7 mouse cellular contexts compared by ENCODE assay signal in the genomic region with DNA sequence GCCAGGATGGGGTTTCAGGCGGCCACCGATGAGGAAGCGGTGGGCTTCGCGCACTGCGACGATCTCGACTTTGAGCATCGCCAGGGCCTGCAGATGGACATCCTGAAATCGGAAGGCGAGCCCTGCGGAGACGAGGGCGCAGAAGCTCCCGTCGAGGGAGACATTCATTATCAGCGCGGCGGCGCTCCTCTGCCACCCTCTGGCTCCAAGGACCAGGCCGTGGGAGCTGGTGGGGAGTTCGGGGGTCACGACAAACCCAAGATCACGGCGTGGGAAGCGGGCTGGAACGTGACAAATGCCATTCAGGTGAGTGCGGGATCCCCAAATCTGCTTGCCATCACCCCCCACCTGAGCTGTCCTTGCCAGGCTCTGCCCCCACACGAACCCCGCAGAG. TPM values are rescaled to one million over a fixed set of nuclear protein-coding genes. Genes with fewer than 3 reads are reported as not detected.
A peak's percentile ranks its signal among the peaks of the same experiment; 100 is the strongest.
DNase-seq lines count a peak whose midpoint lies in the region; ATAC-seq lines count a peak whose summit lies in the region.

No protein-coding gene starts in this region.

- WGBS in kidney, embryonic 16.5 days, result 1% methylated on average over 30 of the region's 30 CpGs
- WGBS in embryonic facial prominence, embryonic 10.5 days, result under 1% methylated on average over 30 of the region's 30 CpGs
- under 1% methylated on average over 30 of the region's 30 CpGs for WGBS in forebrain, embryonic 15.5 days
- 1% methylated on average over 30 of the region's 30 CpGs for WGBS in midbrain, embryonic 13.5 days

- H3K27ac ChIP-seq in kidney, embryonic 16.5 days (ENCODE audit: low read length), result no peak overlapping the region
- no peak overlapping the region for H3K27ac ChIP-seq in embryonic facial prominence, embryonic 10.5 days (replicated peaks)
- H3K27ac ChIP-seq in forebrain, embryonic 15.5 days (replicated peaks), result peak overlapping the region; percentile 94
- H3K27ac ChIP-seq in midbrain, embryonic 13.5 days, result peak overlapping the region; percentile 86

- no peak for ATAC-seq in kidney, embryonic 16.5 days (ENCODE audit: low FRiP score, low TSS enrichment)
- no peak for ATAC-seq in forebrain, embryonic 15.5 days (replicated peaks)
- no peak for ATAC-seq in midbrain, embryonic 13.5 days

- H3K27me3 ChIP-seq in kidney, embryonic 16.5 days (ENCODE audit: insufficient read depth, low read length), result peaks cover 97% of the 10 kb centered on the region
- H3K27me3 ChIP-seq in embryonic facial prominence, embryonic 10.5 days (replicated peaks; ENCODE audit: low read depth, poor library complexity, severe bottlenecking), result peaks cover 100% of the 10 kb centered on the region
- peaks cover 69% of the 10 kb centered on the region for H3K27me3 ChIP-seq in forebrain, embryonic 15.5 days
- peaks cover 96% of the 10 kb centered on the region for H3K27me3 ChIP-seq in midbrain, embryonic 13.5 days

- no peak for DNase-seq in kidney, postnatal 14 days
- no peak for DNase-seq in embryonic facial prominence, embryonic 10.5 days (ENCODE audit: low spot score)
- DNase-seq in layer of hippocampus, postnatal 25 days (ENCODE audit: extremely low spot score in 1 of 2, low spot score in 1 of 2), result no peak
- DNase-seq in right cerebral cortex, postnatal 14 days, result no peak

- no peaks in the 10 kb centered on the region for H3K36me3 ChIP-seq in kidney, embryonic 16.5 days (ENCODE audit: insufficient read depth, low read length)
- no peaks in the 10 kb centered on the region for H3K36me3 ChIP-seq in embryonic facial prominence, embryonic 10.5 days (replicated peaks)
- no peaks in the 10 kb centered on the region for H3K36me3 ChIP-seq in forebrain, embryonic 15.5 days
- no peaks in the 10 kb centered on the region for H3K36me3 ChIP-seq in midbrain, embryonic 13.5 days

- no peaks in the 10 kb centered on the region for H3K9me3 ChIP-seq in kidney, embryonic 16.5 days (ENCODE audit: low read length)
- H3K9me3 ChIP-seq in embryonic facial prominence, embryonic 10.5 days, result no peaks in the 10 kb centered on the region
- H3K9me3 ChIP-seq in forebrain, embryonic 15.5 days, result no peaks in the 10 kb centered on the region
- no peaks in the 10 kb centered on the region for H3K9me3 ChIP-seq in midbrain, embryonic 13.5 days

- peak overlapping the region; percentile 30 for H3K4me3 ChIP-seq in kidney, embryonic 16.5 days (ENCODE audit: low read length)
- peak overlapping the region; percentile 46 for H3K4me3 ChIP-seq in embryonic facial prominence, embryonic 10.5 days
- H3K4me3 ChIP-seq in forebrain, embryonic 15.5 days, result peak overlapping the region; percentile 59
- peak overlapping the region; percentile 52 for H3K4me3 ChIP-seq in midbrain, embryonic 13.5 days (replicated peaks)

- H3K9ac ChIP-seq in kidney, embryonic 16.5 days (replicated peaks; ENCODE audit: low read length), result no peak overlapping the region
- peak overlapping the region; percentile 70 for H3K9ac ChIP-seq in forebrain, embryonic 15.5 days (replicated peaks)
- peak overlapping the region; percentile 86 for H3K9ac ChIP-seq in midbrain, embryonic 13.5 days (replicated peaks)

- peak overlapping the region; percentile 48; the same call in 1 of the 2 replicates for H3K4me2 ChIP-seq in kidney, embryonic 16.5 days (replicated peaks; ENCODE audit: low read depth, low read length)
- peak overlapping the region; percentile 45 for H3K4me2 ChIP-seq in forebrain, embryonic 15.5 days (replicated peaks)
- H3K4me2 ChIP-seq in midbrain, embryonic 13.5 days (replicated peaks), result peak overlapping the region; percentile 58

- H3K4me1 ChIP-seq in kidney, embryonic 16.5 days (ENCODE audit: insufficient read depth, low read length), result peaks cover 30% of the 10 kb centered on the region
- H3K4me1 ChIP-seq in embryonic facial prominence, embryonic 10.5 days, result peaks cover 49% of the 10 kb centered on the region
- peaks cover 47% of the 10 kb centered on the region for H3K4me1 ChIP-seq in forebrain, embryonic 15.5 days
- peaks cover 46% of the 10 kb centered on the region for H3K4me1 ChIP-seq in midbrain, embryonic 13.5 days (replicated peaks)

RNA-seq across cellular contexts. Expression of gene Slc32a1, which starts 0.8 kb away (rescaled TPM):
- 0.12 TPM in 1 of 2 replicates, not detected in the other for polyA plus RNA-seq in kidney, embryonic 16.5 days (2015; fragmentation: Nextera tagmentation; extraction: Ambion mirVana)
- polyA plus RNA-seq in embryonic facial prominence, embryonic 10.5 days (2016; fragmentation: Nextera tagmentation; extraction: Ambion mirVana), result 0.05 and 0.15 TPM in 2 replicates
- 7.1 and 7.4 TPM in 2 replicates for polyA plus RNA-seq in forebrain, embryonic 15.5 days (2015; fragmentation: Nextera tagmentation; extraction: Ambion mirVana)
- polyA plus RNA-seq in midbrain, embryonic 13.5 days (2015; fragmentation: Nextera tagmentation; extraction: Ambion mirVana), result 6.5 and 8.3 TPM in 2 replicates
- total RNA-seq in layer of hippocampus, postnatal 25 days (2021), result 10 to 100 TPM; 68.3 to 77.6 TPM

RNA-seq across cellular contexts. Expression of gene Actr5, which starts 13.4 kb away (rescaled TPM):
- 5.1 and 9.7 TPM in 2 replicates for polyA plus RNA-seq in kidney, embryonic 16.5 days (2015; fragmentation: Nextera tagmentation; extraction: Ambion mirVana)
- polyA plus RNA-seq in embryonic facial prominence, embryonic 10.5 days (2016; fragmentation: Nextera tagmentation; extraction: Ambion mirVana), result 14.4 and 16.7 TPM in 2 replicates
- 13.4 and 14.7 TPM in 2 replicates for polyA plus RNA-seq in forebrain, embryonic 15.5 days (2015; fragmentation: Nextera tagmentation; extraction: Ambion mirVana)
- polyA plus RNA-seq in midbrain, embryonic 13.5 days (2015; fragmentation: Nextera tagmentation; extraction: Ambion mirVana), result 10.9 and 14.6 TPM in 2 replicates
- total RNA-seq in layer of hippocampus, postnatal 25 days (2021), result 10 to 100 TPM; 10.0 to 10.2 TPM

RNA-seq across cellular contexts. Expression of gene Ppp1r16b, which starts 53.9 kb away (rescaled TPM):
- polyA plus RNA-seq in kidney, embryonic 16.5 days (2015; fragmentation: Nextera tagmentation; extraction: Ambion mirVana), result 14.1 and 17.7 TPM in 2 replicates
- 3.3 TPM in 2 replicates for polyA plus RNA-seq in embryonic facial prominence, embryonic 10.5 days (2016; fragmentation: Nextera tagmentation; extraction: Ambion mirVana)
- 22.1 and 24.4 TPM in 2 replicates for polyA plus RNA-seq in forebrain, embryonic 15.5 days (2015; fragmentation: Nextera tagmentation; extraction: Ambion mirVana)
- polyA plus RNA-seq in midbrain, embryonic 13.5 days (2015; fragmentation: Nextera tagmentation; extraction: Ambion mirVana), result 8.4 and 8.7 TPM in 2 replicates
- 100 to 1,000 TPM; 138 to 141 TPM for total RNA-seq in layer of hippocampus, postnatal 25 days (2021)

Comparison
In these comparisons a context has a peak if more than half of its experiments do, and no peak if none do; other contexts are left out.
1. H3K27ac ChIP-seq: peak in forebrain, embryonic 15.5 days (single experiment) and midbrain, embryonic 13.5 days (single experiment); none in kidney, embryonic 16.5 days (single experiment) and embryonic facial prominence, embryonic 10.5 days (single experiment).
2. Peak in every context shown above with its lines, with median percentiles within 50 percentile points of each other: H3K4me2 ChIP-seq and H3K4me3 ChIP-seq.